Mouse (Mus musculus) liver, embryonic 12.5 days (tissue): ENCODE measurements at regions not wholly inside any gene's neighbourhood (a gene's known extent, or its start where the extent isn't known, plus 50 kb on each side); places are given as distances from the start of the nearest gene placed in this dataset.

ENCODE experiments used
- ATAC-seq: fragments of 200-750 bp; cut with Nextera tagmentation; 2 replicates; pipeline ENCODE4 v1.8.0; 2017; ENCODE audit warnings: moderate number of reproducible peaks, mild to moderate bottlenecking, moderate library complexity
- H3K27ac ChIP-seq: fragments of 300-500 bp; sonication (generic); 2 replicates; pipeline ENCODE4 v1.5.1; 2016; ENCODE audit warnings: mild to moderate bottlenecking
- H3K27me3 ChIP-seq: fragments of 300-500 bp; sonication (generic); replicated peaks from 2 replicates; pipeline ENCODE4 v1.6.1; 2016; ENCODE audit warnings: mild to moderate bottlenecking, moderate library complexity
- H3K36me3 ChIP-seq: fragments of 300-500 bp; sonication (generic); 2 replicates; pipeline ENCODE4 v1.6.1; 2016; ENCODE audit warnings: mild to moderate bottlenecking, moderate library complexity
- H3K4me1 ChIP-seq: fragments of 300-500 bp; sonication (generic); 2 replicates; pipeline ENCODE4 v1.6.1; 2016
- H3K4me2 ChIP-seq: fragments of 300-500 bp; sonication (generic); 2 replicates; pipeline ENCODE4 v1.6.1; 2016; ENCODE audit warnings: mild to moderate bottlenecking, moderate library complexity
- H3K4me3 ChIP-seq: fragments of 300-500 bp; sonication (generic); 2 replicates; pipeline ENCODE4 v1.5.1; 2016; ENCODE audit warnings: mild to moderate bottlenecking, moderate library complexity
- H3K9ac ChIP-seq: fragments of 300-500 bp; sonication (generic); 2 replicates; pipeline ENCODE4 v1.6.1; 2016; ENCODE audit warnings: mild to moderate bottlenecking, moderate library complexity
- H3K9me3 ChIP-seq: fragments of 300-500 bp; sonication (generic); replicated peaks from 2 replicates; pipeline ENCODE4 v1.6.1; 2016; ENCODE audit warnings: mild to moderate bottlenecking, moderate library complexity
- WGBS: fragments of 180-500 bp; shearing (Covaris S2); methylation state at CpG from one replicate; pipeline ENCODE4 v1.1.7; 2016; ENCODE audit not compliant: insufficient replicate concordance; 5-methylcytosine and 5-hydroxymethylcytosine counted together

DNA sequence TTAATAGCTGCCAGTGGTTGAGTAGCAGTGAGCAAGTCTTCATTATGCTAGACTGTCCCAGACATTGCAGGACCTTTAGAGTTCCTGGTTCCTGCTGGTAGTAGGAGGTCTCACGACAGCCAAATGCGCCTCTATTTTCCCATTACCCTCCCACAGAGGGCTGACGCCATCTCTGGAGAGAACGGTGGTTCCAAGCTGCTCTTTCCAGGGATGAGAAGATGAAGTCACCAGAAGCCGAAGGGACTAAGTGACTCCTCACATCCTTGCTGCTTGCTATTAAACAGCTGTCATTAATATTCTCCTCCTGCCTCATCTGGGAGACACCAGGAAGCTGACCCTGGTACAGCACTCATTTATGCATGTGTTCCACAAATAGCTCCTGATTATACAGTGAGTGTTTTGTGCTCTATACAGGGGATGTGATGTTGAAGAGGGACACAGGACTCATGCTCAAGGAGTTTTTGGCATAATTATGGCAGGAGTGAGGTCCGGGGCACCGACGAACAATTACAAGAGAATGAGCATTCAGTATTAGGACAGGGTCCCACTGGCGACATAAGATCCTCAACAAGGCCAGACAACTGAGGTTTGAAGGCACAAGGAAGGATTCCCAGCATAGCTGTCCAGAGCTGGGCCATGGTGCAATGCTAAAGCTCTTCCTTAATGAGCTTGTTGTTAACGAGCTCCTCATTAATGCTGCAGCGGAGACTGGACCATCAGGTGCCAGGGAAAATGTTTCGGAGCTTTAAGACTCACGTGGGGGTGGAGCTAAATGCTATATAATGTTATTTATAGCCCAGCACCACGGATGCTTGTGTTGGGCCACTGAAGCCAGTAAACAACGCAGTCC, 145.6 kb downstream of the Kit start:
- no peak overlapping the region for H3K9ac ChIP-seq
- H3K36me3 ChIP-seq: no peaks in the 10 kb centered on the region
- H3K27me3 ChIP-seq: no peaks in the 10 kb centered on the region
- H3K4me2 ChIP-seq: no peak overlapping the region
- H3K4me1 ChIP-seq: peaks cover 14% of the 10 kb centered on the region
- no peaks in the 10 kb centered on the region for H3K9me3 ChIP-seq
- H3K4me3 ChIP-seq: no peak overlapping the region
- ATAC-seq: no peak
- 78% methylated on average over 15 of the region's 15 CpGs for WGBS
- H3K27ac ChIP-seq: no peak overlapping the region

DNA sequence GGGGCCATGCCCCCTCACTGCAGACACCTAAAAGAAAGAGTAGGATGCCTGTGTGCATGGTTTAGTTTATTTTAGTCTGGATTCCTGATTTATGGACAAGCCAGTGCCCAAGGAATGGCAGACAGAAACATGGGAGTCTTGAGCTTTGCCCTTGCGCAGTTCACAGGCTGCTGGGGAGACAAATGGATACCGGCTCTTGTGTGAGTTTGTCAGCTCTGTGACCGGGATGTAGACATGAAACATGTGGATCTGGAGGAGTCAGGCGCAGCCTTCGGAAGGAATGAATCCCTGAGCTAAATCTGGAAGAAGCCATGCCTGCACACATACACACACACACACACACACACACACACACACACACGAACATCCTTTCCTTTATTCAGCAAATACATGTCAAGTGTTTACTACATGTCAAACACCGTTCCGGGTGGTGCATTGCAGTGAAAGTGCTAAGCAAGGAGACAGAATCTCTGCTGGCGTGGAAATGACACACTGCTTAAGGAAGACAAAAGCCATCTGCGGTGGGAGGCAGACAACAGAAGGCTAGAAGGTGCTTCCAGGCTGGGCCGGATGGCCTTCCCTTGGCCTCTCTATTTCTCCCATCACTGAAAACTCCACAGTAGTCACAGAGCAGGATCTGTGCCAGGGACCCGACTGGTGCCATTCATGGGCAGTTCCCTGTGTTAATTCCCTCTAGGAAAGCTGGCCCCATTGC, 144.0 kb downstream of the Kit start:
- ATAC-seq: no peak
- Histone ChIP-seq H3K4me3 (no peak overlapping the region), H3K9ac (no peak overlapping the region), H3K36me3 (no peaks in the 10 kb centered on the region), H3K4me2 (no peak overlapping the region), H3K27ac (no peak overlapping the region), H3K9me3 (no peaks in the 10 kb centered on the region), H3K4me1 (peaks cover 14% of the 10 kb centered on the region), H3K27me3 (no peaks in the 10 kb centered on the region)
- 74% methylated on average over 12 of the region's 12 CpGs for WGBS
